Mouse (Mus musculus) G1E (cell line): ENCODE data around the gene Csf3.
A peak's percentile ranks its signal among the peaks of the same experiment; 100 is the strongest.

Source experiments
- CTCF ChIP-seq: IDR thresholded peaks from 2 replicates; pipeline ENCODE4 v1.5.1; 2012; ENCODE audit warnings: low read depth, low read length, inconsistent platforms, mixed read lengths
- GATA1 ChIP-seq: IDR thresholded peaks from 2 replicates; pipeline ENCODE4 v1.6.1; 2012; ENCODE audit warnings: borderline replicate concordance, low read length, inconsistent platforms, mixed read lengths
- TAL1 ChIP-seq: conservative IDR thresholded peaks from 2 replicates; pipeline ENCODE4 v1.6.1; 2012; ENCODE audit warnings: low read depth, low read length, inconsistent platforms, mixed read lengths

DNA sequence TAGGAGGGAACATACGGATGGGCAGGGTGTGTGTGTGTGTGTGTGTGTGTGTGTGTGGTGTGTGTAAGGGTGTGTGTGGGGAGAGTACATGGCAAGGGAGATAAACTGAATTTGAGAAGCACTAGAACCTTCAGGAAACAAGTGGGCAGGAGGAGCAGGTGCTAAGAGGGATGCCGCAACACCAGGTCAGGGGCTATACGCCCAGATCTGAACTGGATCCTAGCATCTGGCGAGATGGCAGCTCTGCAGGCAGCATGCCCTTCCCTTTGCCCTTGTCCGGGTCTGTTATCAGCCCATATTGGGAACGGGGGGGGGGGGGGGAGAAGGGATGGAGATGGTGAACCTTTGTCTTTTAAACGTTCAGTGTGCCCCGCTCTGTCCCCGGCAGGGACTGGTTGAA is 37.9 kb downstream of the Csf3 start:
- TF ChIP-seq CTCF (no peak), GATA1 (no peak), TAL1 (peak; percentile 23; the same call in 1 of the 2 replicates)
